Mouse (Mus musculus) lung, postnatal 0 days (tissue): Measurements from ENCODE around the gene Msi2.

Experiments used
- CTCF ChIP-seq: IDR thresholded peaks from 2 replicates; pipeline ENCODE4 v1.5.1; 2016; ENCODE audit warnings: antibody characterized with exemption, mild to moderate bottlenecking
- EP300 ChIP-seq: IDR thresholded peaks from 2 replicates; pipeline ENCODE4 v1.6.1; 2016; ENCODE audit warnings: antibody characterized with exemption, mild to moderate bottlenecking, control low read depth

- TF ChIP-seq EP300 (no peak), CTCF (no peak)
Measured at GRCm38 (mm10) chr11:88372589-88372988, 345.7 kb downstream of the Msi2 start.
